Mouse (Mus musculus): ENCODE results near the gene Ephb1.

Gene Ephb1

GRCm38 (mm10) chr9:102066601-102067000 is 287.9 kb downstream of the Ephb1 start:
- DNase-seq (ENCODE audit: low read depth, low spot score) = no peak

DNA sequence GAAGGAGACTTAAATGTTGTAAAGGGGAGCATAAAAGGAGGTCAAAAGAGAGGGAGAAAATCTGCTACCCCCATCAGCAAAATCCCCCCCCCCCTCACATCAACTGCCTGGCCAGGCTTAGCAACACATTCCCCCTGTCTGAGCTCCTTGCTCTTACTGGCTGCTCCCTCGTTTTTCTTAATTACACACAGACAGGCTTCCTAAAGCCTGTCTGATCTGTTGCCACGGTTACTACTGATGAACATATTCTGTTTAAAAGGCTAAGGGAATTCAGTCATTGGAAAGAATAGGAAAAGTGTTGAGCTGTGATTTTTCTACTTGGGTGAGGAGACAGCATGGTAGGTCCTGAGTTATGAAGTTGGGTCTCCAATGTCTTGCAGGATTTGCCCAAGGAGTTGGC is 308.6 kb downstream of the Ephb1 start:
- DNase-seq (ENCODE audit: low read depth, low spot score) = no peak

- no peak for DNase-seq (ENCODE audit: low read depth, low spot score)
Measured at GRCm38 (mm10) chr9:102045111-102045861, 309.2 kb downstream of the Ephb1 start.

- DNase-seq (ENCODE audit: low read depth, low spot score) = no peak
Measured at GRCm38 (mm10) chr9:102039011-102039733, 315.3 kb downstream of the Ephb1 start.

- DNase-seq (ENCODE audit: low read depth, low spot score) = no peak
Measured at GRCm38 (mm10) chr9:102036132-102036531, 318.4 kb downstream of the Ephb1 start.

- no peak for DNase-seq (ENCODE audit: low read depth, low spot score)
Measured at GRCm38 (mm10) chr9:102033231-102033630, 321.3 kb downstream of the Ephb1 start.

DNA sequence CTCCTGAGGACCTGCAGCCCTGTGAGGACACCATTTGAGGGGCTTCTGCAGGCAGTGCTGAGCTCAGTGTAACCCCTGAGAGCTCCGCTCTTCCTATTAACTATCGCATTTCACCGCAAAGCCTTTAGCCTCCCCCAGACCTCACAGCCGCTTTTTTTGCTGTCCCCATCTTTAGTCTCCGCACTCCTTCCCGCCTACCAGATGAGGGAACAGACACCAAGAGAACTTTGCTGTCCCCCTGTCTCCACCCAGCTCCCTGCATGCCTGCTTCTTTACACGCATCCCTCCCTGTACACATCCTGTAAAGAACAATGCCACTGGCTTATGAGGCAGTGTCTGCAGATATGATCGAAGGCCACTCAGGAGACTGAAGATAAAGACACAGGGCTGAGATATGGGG is 322.1 kb downstream of the Ephb1 start:
- DNase-seq (ENCODE audit: low read depth, low spot score) = no peak

GRCm38 (mm10) chr9:102029661-102030060 is 324.8 kb downstream of the Ephb1 start:
- DNase-seq (ENCODE audit: low read depth, low spot score) = no peak

- DNase-seq (ENCODE audit: low read depth, low spot score) = no peak
Measured at GRCm38 (mm10) chr9:102026136-102026535, 328.4 kb downstream of the Ephb1 start.

- DNase-seq (ENCODE audit: low read depth, low spot score) = no peak
Measured at GRCm38 (mm10) chr9:102025141-102025540, 329.4 kb downstream of the Ephb1 start.

DNA sequence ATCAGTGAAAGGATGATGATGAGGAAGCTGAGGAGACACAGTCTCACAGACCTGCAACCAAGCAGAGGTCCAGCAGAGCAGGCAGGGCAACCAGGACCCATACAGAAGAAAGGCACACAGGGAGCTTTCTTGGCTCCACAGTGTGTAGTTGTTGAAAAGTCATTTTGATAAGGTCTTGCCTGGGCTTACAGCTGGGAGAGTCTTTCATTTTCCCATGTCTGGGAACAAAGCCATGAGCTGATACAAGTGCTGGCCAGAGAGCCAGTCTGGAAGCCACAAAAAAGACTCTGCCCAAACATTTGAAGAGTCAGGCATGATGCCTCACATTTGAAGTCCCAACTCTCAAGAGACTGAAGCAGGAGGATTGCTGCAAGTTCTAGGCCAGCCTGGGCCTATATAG is 339.0 kb downstream of the Ephb1 start:
- no peak for DNase-seq (ENCODE audit: low read depth, low spot score)

- no peak for DNase-seq (ENCODE audit: low read depth, low spot score)
Measured at GRCm38 (mm10) chr9:102007706-102008105, 346.8 kb downstream of the Ephb1 start.

DNA sequence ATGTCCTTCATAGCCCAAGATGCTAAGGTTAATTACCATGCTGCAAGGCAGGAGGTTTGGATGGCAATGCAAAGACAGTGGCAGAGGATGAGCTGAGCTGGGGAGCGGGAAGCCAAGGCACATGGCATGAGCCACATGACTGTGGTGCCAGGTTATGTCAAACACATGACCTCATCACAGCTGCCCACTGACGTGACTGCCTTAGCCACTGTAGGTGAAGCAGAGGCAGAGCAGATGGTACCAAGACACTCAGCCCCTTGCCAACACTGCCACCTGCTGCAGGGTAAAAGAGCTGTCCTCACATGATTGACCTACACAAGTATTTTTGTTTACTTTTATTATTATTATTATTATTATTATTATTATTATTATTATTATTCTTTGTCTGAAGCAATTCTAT is 348.0 kb downstream of the Ephb1 start:
- no peak for DNase-seq (ENCODE audit: low read depth, low spot score)

DNA sequence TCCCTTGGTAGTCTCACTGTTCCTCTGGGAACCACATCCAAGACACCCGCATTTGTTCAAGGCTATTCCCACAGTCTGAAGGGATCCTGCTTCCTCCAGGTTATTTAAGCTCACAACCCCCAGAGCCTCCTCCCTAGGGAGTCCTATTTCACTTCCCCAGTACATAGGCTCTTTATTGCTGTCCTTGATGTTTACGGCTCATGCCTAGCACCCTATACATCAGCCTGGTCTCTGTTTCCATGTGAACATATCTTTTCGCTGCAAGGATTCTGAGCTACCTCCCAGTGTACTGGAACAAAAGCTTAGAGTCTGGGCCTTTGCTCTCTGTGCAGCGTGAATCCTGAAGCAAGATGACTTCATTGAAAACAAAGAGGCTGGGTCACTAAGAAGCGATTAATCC is 351.6 kb downstream of the Ephb1 start:
- no peak for DNase-seq (ENCODE audit: low read depth, low spot score)

- DNase-seq (ENCODE audit: low read depth, low spot score) = no peak
Measured at GRCm38 (mm10) chr9:102002186-102002585, 352.3 kb downstream of the Ephb1 start.

- no peak for DNase-seq (ENCODE audit: low read depth, low spot score)
Measured at GRCm38 (mm10) chr9:102001633-102002165, 352.8 kb downstream of the Ephb1 start.

- no peak for DNase-seq (ENCODE audit: low read depth, low spot score)
Measured at GRCm38 (mm10) chr9:101999690-102000089, 354.8 kb downstream of the Ephb1 start.

- DNase-seq (ENCODE audit: low read depth, low spot score) = no peak
Measured at GRCm38 (mm10) chr9:101996771-101997500, 357.6 kb downstream of the Ephb1 start.

DNA sequence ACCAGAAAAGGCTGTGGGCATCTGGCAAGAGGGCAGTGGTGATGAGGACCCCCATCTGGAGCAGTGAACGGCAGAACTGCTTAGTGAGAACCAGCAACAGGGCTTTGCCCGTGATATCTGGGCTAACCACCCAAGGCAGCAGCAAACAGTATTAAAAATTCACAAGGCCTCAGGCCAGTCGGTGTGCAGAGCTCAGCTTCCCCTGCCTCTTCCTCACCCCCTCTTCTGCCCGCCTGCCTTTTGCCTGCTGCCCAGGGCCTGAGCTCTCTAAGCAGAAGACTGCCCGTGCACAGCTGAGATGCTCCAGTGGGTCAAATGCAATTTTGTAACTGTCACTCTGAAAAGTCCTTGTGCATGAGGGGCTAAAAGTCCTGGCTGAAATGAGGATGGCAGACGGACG is 358.3 kb downstream of the Ephb1 start:
- DNase-seq (ENCODE audit: low read depth, low spot score) = no peak

GRCm38 (mm10) chr9:101995423-101996156 is 358.9 kb downstream of the Ephb1 start:
- DNase-seq (ENCODE audit: low read depth, low spot score) = no peak

GRCm38 (mm10) chr9:101994086-101994485 is 360.4 kb downstream of the Ephb1 start:
- no peak for DNase-seq (ENCODE audit: low read depth, low spot score)

GRCm38 (mm10) chr9:101990836-101991235 is 363.7 kb downstream of the Ephb1 start:
- DNase-seq (ENCODE audit: low read depth, low spot score) = no peak
